Mouse (Mus musculus): ENCODE measurements around the gene Hdhd5. TPM values are rescaled to one million over a fixed set of nuclear protein-coding genes. Genes with fewer than 3 reads are reported as not detected.

Gene Hdhd5
- polyA plus RNA-seq, 1 experiment from 2014 or later = 9.9 TPM

Other genes with a start within 250 kb of the Hdhd5 start
- not detected in 2 replicates for gene D330020A13Rik, start 237.0 kb downstream of the Hdhd5 start, polyA plus RNA-seq (2015; fragmentation: Nextera tagmentation; extraction: Ambion mirVana)
- gene B4galnt3, start 236.8 kb downstream of the Hdhd5 start, polyA plus RNA-seq (2015; fragmentation: Nextera tagmentation; extraction: Ambion mirVana) = 0.10 and 0.16 TPM in 2 replicates
- gene Kdm5a, start 167.2 kb downstream of the Hdhd5 start, polyA plus RNA-seq (2015; fragmentation: Nextera tagmentation; extraction: Ambion mirVana) = 13.7 and 15.9 TPM in 2 replicates
- gene Ccdc77, start 166.9 kb downstream of the Hdhd5 start, polyA plus RNA-seq (2015; fragmentation: Nextera tagmentation; extraction: Ambion mirVana) = 15.5 and 15.8 TPM in 2 replicates
- 10.4 and 12.1 TPM in 2 replicates for gene Il17ra, start 68.1 kb downstream of the Hdhd5 start, polyA plus RNA-seq (2015; fragmentation: Nextera tagmentation; extraction: Ambion mirVana)
- gene Tmem121b, start 37.5 kb downstream of the Hdhd5 start, polyA plus RNA-seq (2015; fragmentation: Nextera tagmentation; extraction: Ambion mirVana) = not detected in 2 replicates
- 6.6 TPM in 2 replicates for gene Cecr2, start 135.1 kb upstream of the Hdhd5 start, polyA plus RNA-seq (2015; fragmentation: Nextera tagmentation; extraction: Ambion mirVana)
- gene Slc25a18, start 242.3 kb upstream of the Hdhd5 start, polyA plus RNA-seq (2015; fragmentation: Nextera tagmentation; extraction: Ambion mirVana) = 0.07 and 0.09 TPM in 2 replicates

All from liver, embryonic 15.5 days (tissue).